Mouse (Mus musculus): ENCODE data around the gene Gtf2a1l.

- no peak for TF ChIP-seq CTCF (IDR thresholded peaks at IDR 0.05; ENCODE audit: control insufficient read depth, insufficient read depth, low read length)
- no peak for TF ChIP-seq POLR2A (IDR thresholded peaks at IDR 0.05; ENCODE audit: borderline replicate concordance, control insufficient read depth, low read depth, low read length)
Measured at GRCm38 (mm10) chr17:88621374-88621773, 47.1 kb upstream of the Gtf2a1l start.
